Mouse (Mus musculus): ENCODE measurements around the gene Emcn.

Gene Emcn

GRCm38 (mm10) chr3:137395588-137395987, 54.7 kb downstream of the Emcn start:
- DNase-seq (ENCODE audit: low read depth, low spot score) = no peak

GRCm38 (mm10) chr3:137415451-137416086, 74.7 kb downstream of the Emcn start:
- peak; percentile 39 for DNase-seq (ENCODE audit: low read depth, low spot score)

GRCm38 (mm10) chr3:137418636-137419035, 77.8 kb downstream of the Emcn start:
- peak; percentile 79 for DNase-seq (ENCODE audit: low read depth, low spot score)

- DNase-seq (ENCODE audit: low read depth, low spot score) = no peak
Measured at GRCm38 (mm10) chr3:137429516-137429915, 88.6 kb downstream of the Emcn start.

GRCm38 (mm10) chr3:137464902-137465629, 124.2 kb downstream of the Emcn start:
- DNase-seq (ENCODE audit: low read depth, low spot score) = no peak

- no peak for DNase-seq (ENCODE audit: low read depth, low spot score)
Measured at GRCm38 (mm10) chr3:137465953-137466352, 125.1 kb downstream of the Emcn start.

GRCm38 (mm10) chr3:137466766-137467165, 125.9 kb downstream of the Emcn start:
- no peak for DNase-seq (ENCODE audit: low read depth, low spot score)

- DNase-seq (ENCODE audit: low read depth, low spot score) = no peak
Measured at GRCm38 (mm10) chr3:137467386-137467785, 126.5 kb downstream of the Emcn start.

GRCm38 (mm10) chr3:137472145-137472544, 131.3 kb downstream of the Emcn start:
- no peak for DNase-seq (ENCODE audit: low read depth, low spot score)

GRCm38 (mm10) chr3:137479761-137480339, 139.0 kb downstream of the Emcn start:
- DNase-seq (ENCODE audit: low read depth, low spot score) = no peak

- no peak for DNase-seq (ENCODE audit: low read depth, low spot score)
Measured at GRCm38 (mm10) chr3:137481157-137481556, 140.3 kb downstream of the Emcn start.
